Mouse (Mus musculus): Measurements from ENCODE around the gene Olfr486. TPM values are rescaled to one million over a fixed set of nuclear protein-coding genes. Genes with fewer than 3 reads are reported as not detected.
"Not testable (repeated sequence)": the region's sequence is repeated elsewhere in the genome, so short reads cannot be mapped to it uniquely, and the experiment has no call there.

Olfr486 gene
- not detected in 2 replicates for polyA plus RNA-seq (2012)

DNA sequence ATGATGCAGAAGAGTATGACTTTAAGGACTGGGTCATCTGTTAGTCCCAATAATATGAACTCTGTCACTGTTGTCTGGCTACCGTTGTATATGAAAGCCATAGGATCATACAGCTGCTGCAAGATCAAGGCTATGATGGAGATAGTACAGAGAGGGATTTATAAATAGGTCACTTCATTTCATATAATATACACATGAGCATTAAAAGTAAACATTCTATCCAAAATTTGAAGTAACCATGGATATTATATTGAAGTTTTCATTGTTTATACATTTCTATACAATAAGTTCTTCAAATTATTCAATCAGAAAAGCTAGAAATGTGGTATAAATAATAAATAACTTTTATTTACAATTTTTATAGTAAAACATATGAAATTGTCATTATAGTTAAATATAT, at the start of gene Olfr486:
Gene Olfr486, minus strand, starts transcription at position 101 of the 400 bp plus-strand sequence.
- H3K36me3 ChIP-seq (ENCODE audit: control insufficient read depth); H3K4me3 ChIP-seq (replicated peaks); H3K4me1 ChIP-seq (ENCODE audit: control insufficient read depth); H3K9me3 ChIP-seq (ENCODE audit: control insufficient read depth, low read length); H3K27me3 ChIP-seq (ENCODE audit: control insufficient read depth): not testable (repeated sequence)

DNA sequence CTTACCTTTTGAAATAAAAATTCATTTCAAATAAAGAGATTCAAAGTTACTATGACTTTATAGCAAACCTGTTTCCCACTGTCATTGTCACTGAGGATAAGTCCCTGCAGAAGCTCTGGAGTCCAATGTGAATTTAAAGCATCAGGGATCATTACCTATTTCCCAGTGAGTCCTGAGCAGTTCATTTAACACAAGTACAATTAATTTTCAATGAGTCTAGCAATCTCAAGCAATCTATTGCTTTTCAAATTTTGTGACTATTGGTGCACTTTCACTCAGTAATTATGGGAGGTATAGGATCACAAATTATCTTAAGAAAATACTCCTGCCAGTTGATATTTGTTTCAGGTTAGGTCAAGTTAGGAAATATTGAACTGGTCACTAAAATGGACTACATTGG, 42.0 kb upstream of the Olfr486 start, which contains the start of gene Olfr487:
Gene Olfr487, minus strand, starts transcription at position 101 of the 400 bp plus-strand sequence.
- H3K27me3 ChIP-seq (ENCODE audit: control insufficient read depth); H3K4me3 ChIP-seq (replicated peaks); H3K36me3 ChIP-seq (ENCODE audit: control insufficient read depth); H3K9me3 ChIP-seq (ENCODE audit: control insufficient read depth, low read length); H3K4me1 ChIP-seq (ENCODE audit: control insufficient read depth): not testable (repeated sequence)

DNA sequence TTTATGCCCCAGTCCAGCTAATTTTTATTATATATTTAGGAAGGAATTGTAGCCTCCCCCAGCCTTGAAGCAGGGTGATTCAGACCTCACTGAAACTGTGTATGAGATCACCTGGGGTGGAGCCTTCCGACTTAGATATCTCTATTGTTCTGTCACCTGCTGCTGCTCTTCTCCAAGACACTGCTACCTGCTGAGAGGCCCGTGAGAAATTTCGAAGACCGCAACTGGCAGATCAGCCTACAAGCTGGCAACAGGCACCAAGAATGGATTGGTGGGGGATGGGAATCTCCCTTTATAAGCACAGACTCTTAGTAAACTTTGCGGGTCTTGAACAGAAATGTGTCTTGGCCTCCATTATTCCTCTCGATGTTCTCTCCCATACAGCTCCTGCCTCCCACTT, 24.4 kb upstream of the Olfr486 start:
- Histone ChIP-seq H3K4me1 (ENCODE audit: control insufficient read depth) (no peaks in the 10 kb centered on the region), H3K9me3 (ENCODE audit: control insufficient read depth, low read length) (no peaks in the 10 kb centered on the region), H3K36me3 (ENCODE audit: control insufficient read depth) (no peaks in the 10 kb centered on the region), H3K27me3 (ENCODE audit: control insufficient read depth) (no peaks in the 10 kb centered on the region), H3K4me3 (replicated peaks) (no peak overlapping the region)
- TF ChIP-seq GATA1 (IDR thresholded peaks at IDR 0.05; ENCODE audit: low read length) (no peak), TAL1 (IDR thresholded peaks at IDR 0.05; ENCODE audit: low read length) (no peak)

DNA sequence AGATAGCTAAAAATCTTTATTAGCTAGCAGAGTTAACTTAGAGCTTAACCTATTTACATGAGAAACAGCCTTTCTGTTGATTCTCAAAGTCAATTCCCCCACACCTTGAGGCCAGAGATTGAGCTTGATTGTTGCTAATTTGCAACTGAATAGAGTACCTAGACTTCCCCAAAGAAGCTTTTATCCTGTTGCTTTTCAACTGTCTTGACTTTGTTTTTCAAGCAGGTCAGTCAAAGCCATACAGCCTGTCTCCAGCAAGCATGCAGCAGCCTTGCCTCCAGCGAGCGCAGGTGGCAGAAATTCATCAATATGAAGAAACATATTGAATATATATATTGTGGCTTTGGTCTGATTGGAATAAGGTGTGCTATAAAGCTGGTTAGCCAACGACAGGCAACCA, 23.8 kb upstream of the Olfr486 start:
- not testable (repeated sequence) for H3K27me3 ChIP-seq (ENCODE audit: control insufficient read depth); H3K4me3 ChIP-seq (replicated peaks); H3K36me3 ChIP-seq (ENCODE audit: control insufficient read depth); H3K4me1 ChIP-seq (ENCODE audit: control insufficient read depth); H3K9me3 ChIP-seq (ENCODE audit: control insufficient read depth, low read length)

DNA sequence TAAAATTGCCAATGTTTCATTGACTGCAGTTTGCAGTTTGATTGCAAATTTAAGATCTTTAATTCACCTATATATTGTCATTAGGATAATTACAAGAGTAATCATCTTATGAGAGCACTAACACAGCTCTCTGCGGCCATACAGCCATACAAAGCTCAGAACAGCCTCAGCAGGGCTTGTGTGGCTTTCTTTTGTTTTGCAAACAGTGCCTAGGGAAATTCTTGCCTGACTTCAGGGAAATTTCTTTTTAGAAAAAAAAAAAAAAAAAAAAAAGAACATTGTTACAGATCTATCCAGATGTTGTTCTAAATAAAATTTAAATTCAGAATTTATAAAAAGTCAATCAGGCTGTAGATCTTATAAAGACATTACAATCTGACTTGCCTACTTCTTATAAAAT, 20.2 kb upstream of the Olfr486 start:
- not testable (repeated sequence) for H3K9me3 ChIP-seq (ENCODE audit: control insufficient read depth, low read length); H3K27me3 ChIP-seq (ENCODE audit: control insufficient read depth); H3K4me1 ChIP-seq (ENCODE audit: control insufficient read depth); H3K36me3 ChIP-seq (ENCODE audit: control insufficient read depth); H3K4me3 ChIP-seq (replicated peaks)

DNA sequence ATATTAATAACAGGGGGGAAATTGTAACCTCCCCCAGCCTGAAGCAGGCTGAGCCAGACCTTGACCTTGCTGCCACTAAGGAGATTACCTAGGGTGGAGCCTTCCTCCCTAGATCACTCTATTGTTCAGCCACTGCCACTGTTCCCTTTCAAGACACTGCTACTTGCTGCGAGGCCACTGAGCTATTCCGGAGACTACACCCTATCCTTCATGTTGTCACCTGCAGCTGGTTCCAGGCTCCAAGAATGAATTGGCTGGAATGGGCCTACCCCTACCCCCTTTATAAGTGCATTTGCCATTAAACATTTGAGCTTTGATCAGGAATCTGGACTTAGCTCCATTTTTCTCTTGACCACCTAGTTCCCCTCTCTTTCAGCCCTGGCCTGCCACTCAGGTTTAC, 18.7 kb upstream of the Olfr486 start:
- H3K27me3 ChIP-seq (ENCODE audit: control insufficient read depth); H3K4me1 ChIP-seq (ENCODE audit: control insufficient read depth); H3K4me3 ChIP-seq (replicated peaks); H3K36me3 ChIP-seq (ENCODE audit: control insufficient read depth); H3K9me3 ChIP-seq (ENCODE audit: control insufficient read depth, low read length): not testable (repeated sequence)

DNA sequence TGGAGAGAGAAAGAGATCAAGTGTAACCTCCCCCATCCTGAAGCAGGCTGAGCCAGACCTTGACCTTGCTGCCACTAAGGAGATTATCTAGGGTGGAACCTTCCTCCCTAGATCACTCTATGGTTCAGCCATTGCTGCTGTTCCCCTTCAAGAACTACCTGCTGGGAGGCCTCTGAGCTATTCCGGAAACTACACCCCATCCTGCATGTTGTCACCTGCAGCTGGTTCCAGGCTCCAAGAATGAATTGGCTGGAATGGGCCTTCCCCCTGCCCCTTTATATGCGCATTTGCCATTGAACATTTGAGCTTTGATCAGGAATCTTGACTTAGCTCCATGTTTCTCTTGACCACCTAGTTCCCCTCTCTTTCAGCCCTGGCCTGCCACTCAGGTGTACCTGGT, 12.7 kb upstream of the Olfr486 start:
- not testable (repeated sequence) for H3K27me3 ChIP-seq (ENCODE audit: control insufficient read depth); H3K4me3 ChIP-seq (replicated peaks); H3K9me3 ChIP-seq (ENCODE audit: control insufficient read depth, low read length); H3K36me3 ChIP-seq (ENCODE audit: control insufficient read depth); H3K4me1 ChIP-seq (ENCODE audit: control insufficient read depth)

DNA sequence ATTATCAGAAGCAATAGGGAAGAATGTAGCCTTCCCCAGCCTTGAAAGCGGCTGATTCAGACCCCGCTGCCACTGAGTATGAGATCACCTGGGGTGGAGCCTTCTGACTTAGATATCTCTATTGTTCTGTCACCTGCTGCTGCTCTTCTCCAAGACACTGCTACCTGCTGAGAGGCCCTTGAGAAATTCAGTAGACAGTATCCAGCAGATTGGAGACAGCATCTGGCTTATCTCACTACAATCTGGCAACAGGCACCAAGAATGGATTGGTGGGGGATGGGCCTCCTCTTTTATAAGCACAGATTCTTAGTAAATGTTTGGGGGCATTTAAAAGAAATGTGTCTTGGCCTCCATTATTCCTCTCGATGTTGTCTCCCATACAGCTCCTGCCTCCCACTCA, 11.9 kb upstream of the Olfr486 start:
- not testable (repeated sequence) for H3K9me3 ChIP-seq (ENCODE audit: control insufficient read depth, low read length); H3K27me3 ChIP-seq (ENCODE audit: control insufficient read depth); H3K4me3 ChIP-seq (replicated peaks); H3K36me3 ChIP-seq (ENCODE audit: control insufficient read depth); H3K4me1 ChIP-seq (ENCODE audit: control insufficient read depth)

DNA sequence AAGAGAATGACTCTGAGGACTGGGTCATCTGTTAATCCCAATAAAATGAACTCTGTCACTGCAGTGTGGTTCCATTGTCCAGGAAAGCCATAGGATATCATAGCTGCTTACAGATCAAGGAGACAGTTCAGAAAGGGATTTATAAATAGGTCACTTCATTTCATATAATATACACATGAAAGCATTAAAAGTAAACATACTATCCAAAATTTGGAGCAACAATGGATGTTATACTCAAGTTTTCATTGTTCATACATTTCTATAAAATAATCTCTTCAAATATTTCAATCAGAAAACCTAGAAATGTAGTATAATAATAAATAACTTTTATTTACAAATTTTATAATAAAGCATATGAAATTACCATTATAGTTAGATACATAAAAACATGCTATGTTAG, 12.8 kb downstream of the Olfr486 start, which contains the start of gene Olfr485:
Gene Olfr485, minus strand, starts transcription at position 101 of the 400 bp plus-strand sequence.
- Histone ChIP-seq H3K4me1 (ENCODE audit: control insufficient read depth) (no peaks in the 10 kb centered on the region), H3K4me3 (replicated peaks) (no peak within 1 kb of the TSS), H3K36me3 (ENCODE audit: control insufficient read depth) (no peaks in the 10 kb centered on the region), H3K9me3 (ENCODE audit: control insufficient read depth, low read length) (no peaks in the 10 kb centered on the region), H3K27me3 (ENCODE audit: control insufficient read depth) (no peaks in the 10 kb centered on the region)
- TF ChIP-seq TAL1 (IDR thresholded peaks at IDR 0.05; ENCODE audit: low read length) (no peak), GATA1 (IDR thresholded peaks at IDR 0.05; ENCODE audit: low read length) (no peak)

DNA sequence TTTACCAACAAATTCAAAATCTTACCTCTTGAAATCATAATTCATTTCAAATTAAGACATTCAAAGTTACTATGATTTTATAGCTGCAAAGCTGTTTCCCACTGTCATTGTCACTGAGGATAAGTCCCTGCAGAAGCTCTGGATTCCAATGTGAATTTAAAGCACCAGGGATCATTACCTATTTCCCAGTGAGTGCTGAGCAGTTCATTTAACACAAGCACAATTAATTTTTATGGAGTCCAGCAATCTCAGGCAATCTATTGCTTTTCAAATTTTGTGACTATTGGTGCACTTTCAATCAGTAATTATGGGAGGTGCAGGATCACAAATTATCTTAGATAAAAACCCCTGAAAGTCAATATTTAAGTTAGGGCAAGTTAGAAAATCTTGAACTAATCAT, 45.2 kb downstream of the Olfr486 start, which contains the start of gene Olfr484:
Gene Olfr484, minus strand, starts transcription at position 101 of the 400 bp plus-strand sequence.
- Histone ChIP-seq H3K36me3 (ENCODE audit: control insufficient read depth) (no peaks in the 10 kb centered on the region), H3K4me1 (ENCODE audit: control insufficient read depth) (no peaks in the 10 kb centered on the region), H3K27me3 (ENCODE audit: control insufficient read depth) (no peaks in the 10 kb centered on the region), H3K4me3 (replicated peaks) (no peak within 1 kb of the TSS), H3K9me3 (ENCODE audit: control insufficient read depth, low read length) (no peaks in the 10 kb centered on the region)
- TF ChIP-seq TAL1 (IDR thresholded peaks at IDR 0.05; ENCODE audit: low read length) (no peak), GATA1 (IDR thresholded peaks at IDR 0.05; ENCODE audit: low read length) (no peak)

Other genes with a start within 250 kb of the Olfr486 start
- not detected in 2 replicates for gene Olfr473, start 242.3 kb downstream of the Olfr486 start, polyA plus RNA-seq (2012)
- gene Olfr474, start 218.1 kb downstream of the Olfr486 start, polyA plus RNA-seq (2012) = not detected in 2 replicates
- gene Olfr476, start 207.9 kb downstream of the Olfr486 start, polyA plus RNA-seq (2012) = not detected in 2 replicates
- gene Olfr477, start 186.0 kb downstream of the Olfr486 start, polyA plus RNA-seq (2012) = not detected in 2 replicates
- gene Olfr478, start 138.8 kb downstream of the Olfr486 start, polyA plus RNA-seq (2012) = not detected in 2 replicates
- not detected in 2 replicates for gene Olfr479, start 122.0 kb downstream of the Olfr486 start, polyA plus RNA-seq (2012)
- gene Olfr480, start 105.4 kb downstream of the Olfr486 start, polyA plus RNA-seq (2012) = not detected in 2 replicates
- gene Olfr481, start 92.9 kb downstream of the Olfr486 start, polyA plus RNA-seq (2012) = not detected in 2 replicates
- gene Olfr482, start 75.2 kb downstream of the Olfr486 start, polyA plus RNA-seq (2012) = not detected in 2 replicates
- gene Olfr483, start 71.9 kb downstream of the Olfr486 start, polyA plus RNA-seq (2012) = not detected in 2 replicates
- gene Olfr484, start 45.3 kb downstream of the Olfr486 start, polyA plus RNA-seq (2012) = not detected in 2 replicates
- not detected in 2 replicates for gene Olfr485, start 12.9 kb downstream of the Olfr486 start, polyA plus RNA-seq (2012)
- not detected in 2 replicates for gene Olfr487, start 41.9 kb upstream of the Olfr486 start, polyA plus RNA-seq (2012)
- gene Olfr488, start 85.6 kb upstream of the Olfr486 start, polyA plus RNA-seq (2012) = not detected in 2 replicates
- not detected in 2 replicates for gene Olfr490, start 116.2 kb upstream of the Olfr486 start, polyA plus RNA-seq (2012)
- gene Olfr491, start 140.7 kb upstream of the Olfr486 start, polyA plus RNA-seq (2012) = not detected in 2 replicates
- not detected in 2 replicates for gene Olfr492, start 150.9 kb upstream of the Olfr486 start, polyA plus RNA-seq (2012)
- gene Olfr493, start 174.2 kb upstream of the Olfr486 start, polyA plus RNA-seq (2012) = 0.07 TPM in 1 of 2 replicates, not detected in the other
- gene Olfr494, start 192.6 kb upstream of the Olfr486 start, polyA plus RNA-seq (2012) = not detected in 2 replicates
- gene Olfr495, start 220.4 kb upstream of the Olfr486 start, polyA plus RNA-seq (2012) = not detected in 2 replicates
- gene Olfr497, start 247.7 kb upstream of the Olfr486 start, polyA plus RNA-seq (2012) = not detected in 2 replicates